Mouse (Mus musculus) granulocyte monocyte progenitor cell, adult 5-6 weeks (primary cell): ENCODE results near the gene Mettl23. TPM values are rescaled to one million over a fixed set of nuclear protein-coding genes. Genes with fewer than 3 reads are reported as not detected.
"Not testable (repeated sequence)": the region's sequence is repeated elsewhere in the genome, so short reads cannot be mapped to it uniquely, and the experiment has no call there.

Experiments
- ATAC-seq: replicated peaks from 2 replicates; pipeline ENCODE4 v1.8.0; 2016; ENCODE audit warnings: mild to moderate bottlenecking, moderate TSS enrichment, inconsistent platforms; ENCODE audit not compliant: poor library complexity, severe bottlenecking
- total RNA-seq, 2 experiments: library from RNA; stranded (forward) in 1 of 2; stranded (reverse) in 1 of 2; fragments of 200-712, 200-1000 nt in 1 of 2; fragments of >200 nt in 1 of 2; fragmentation: Nextera tagmentation in 1 of 2; gene quantifications; 2 replicates each; pipeline ENCODE4 v1.2.3; 2014 to 2017

Gene Mettl23
- total RNA-seq, 2 experiments from 2014 or later, result 25.8 to 34.5 TPM

- ATAC-seq, result no peak
Observed at GRCm38 (mm10) chr11:116817567-116817966, 25.5 kb upstream of the Mettl23 start.

- ATAC-seq, result no peak
Observed at GRCm38 (mm10) chr11:116818722-116819121, 24.4 kb upstream of the Mettl23 start.

GRCm38 (mm10) chr11:116819932-116820593 lies 23.0 kb upstream of the Mettl23 start:
- ATAC-seq, result no peak

- ATAC-seq, result no peak
Observed at GRCm38 (mm10) chr11:116821057-116821940, 21.8 kb upstream of the Mettl23 start.

GRCm38 (mm10) chr11:116822215-116822614 lies 20.9 kb upstream of the Mettl23 start:
- ATAC-seq, result no peak

GRCm38 (mm10) chr11:116822626-116823025 lies 20.5 kb upstream of the Mettl23 start:
- no peak for ATAC-seq

GRCm38 (mm10) chr11:116823255-116823654 lies 19.8 kb upstream of the Mettl23 start:
- no peak for ATAC-seq

- ATAC-seq, result not testable (repeated sequence)
Observed at GRCm38 (mm10) chr11:116823885-116824284, 19.2 kb upstream of the Mettl23 start.

GRCm38 (mm10) chr11:116825230-116825629 lies 17.8 kb upstream of the Mettl23 start:
- no peak for ATAC-seq

- no peak for ATAC-seq
Observed at GRCm38 (mm10) chr11:116826550-116827504, 16.3 kb upstream of the Mettl23 start.

GRCm38 (mm10) chr11:116827534-116828165 lies 15.4 kb upstream of the Mettl23 start, which contains the start of gene Mxra7:
Gene Mxra7, minus strand, starts transcription at chr11:116828046.
- ATAC-seq, result peak; percentile 77

GRCm38 (mm10) chr11:116832172-116832685 lies 10.8 kb upstream of the Mettl23 start:
- ATAC-seq, result no peak

GRCm38 (mm10) chr11:116834954-116835353 lies 8.1 kb upstream of the Mettl23 start:
- ATAC-seq, result no peak

- peak; percentile 89 for ATAC-seq
Observed at GRCm38 (mm10) chr11:116836283-116836682, 6.8 kb upstream of the Mettl23 start.

GRCm38 (mm10) chr11:116837441-116837840 lies 5.6 kb upstream of the Mettl23 start:
- ATAC-seq, result no peak

- ATAC-seq, result no peak
Observed at GRCm38 (mm10) chr11:116838936-116839335, 4.1 kb upstream of the Mettl23 start.

GRCm38 (mm10) chr11:116839601-116840000 lies 3.5 kb upstream of the Mettl23 start:
- ATAC-seq, result no peak

GRCm38 (mm10) chr11:116840748-116841147 lies 2.3 kb upstream of the Mettl23 start:
- ATAC-seq, result no peak

- peak; percentile 31 for ATAC-seq
Observed at GRCm38 (mm10) chr11:116842531-116843260, 382 bp upstream of the Mettl23 start.
